Mouse (Mus musculus) heart, adult 2 months (tissue): ENCODE results near the gene Gm49721.
"Not testable (repeated sequence)": the region's sequence is repeated elsewhere in the genome, so short reads cannot be mapped to it uniquely, and the experiment has no call there.

Experiments used
- CTCF ChIP-seq: fragments of 200-600 bp; IDR thresholded peaks from 2 replicates; pipeline ENCODE4 v1.8.1; 2022; ENCODE audit warnings: antibody characterized with exemption, mild to moderate bottlenecking, moderate library complexity
- EP300 ChIP-seq: fragments of 200-500 bp; IDR thresholded peaks from 2 replicates; pipeline ENCODE4 v1.6.1; 2011; ENCODE audit warnings: low read depth, low read length, control low read depth; ENCODE audit not compliant: insufficient read depth

DNA sequence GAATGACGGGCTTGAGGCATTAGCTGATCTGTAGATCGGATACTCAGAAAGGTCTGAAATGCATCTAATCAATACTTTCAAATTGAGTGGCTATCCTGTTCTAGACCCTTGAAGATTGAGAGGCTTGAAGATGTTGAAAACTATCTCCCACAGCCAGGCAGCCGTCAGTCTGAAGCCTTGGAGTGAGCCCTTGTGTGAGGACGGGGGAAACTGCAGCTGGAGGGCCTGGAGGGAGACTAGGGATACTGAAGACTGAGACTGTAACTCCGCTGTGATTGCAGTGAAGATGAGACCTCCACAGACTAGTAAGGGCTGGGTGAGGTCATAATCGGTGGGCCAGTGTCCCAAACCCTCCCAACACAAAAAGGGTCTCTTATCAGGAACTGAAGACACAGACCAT, 16.4 kb upstream of the Gm49721 start:
- TF ChIP-seq CTCF, EP300: not testable (repeated sequence)
